Mouse (Mus musculus) testis, postnatal 14 days (tissue): Measurements from ENCODE around the gene Olfr1500.
"Not testable (repeated sequence)": the region's sequence is repeated elsewhere in the genome, so short reads cannot be mapped to it uniquely, and the experiment has no call there.

ENCODE experiments used
- DNase-seq: peaks from one replicate; pipeline ENCODE4 v3.0.0; 2021; ENCODE audit warnings: low spot score

Gene Olfr1500

DNA sequence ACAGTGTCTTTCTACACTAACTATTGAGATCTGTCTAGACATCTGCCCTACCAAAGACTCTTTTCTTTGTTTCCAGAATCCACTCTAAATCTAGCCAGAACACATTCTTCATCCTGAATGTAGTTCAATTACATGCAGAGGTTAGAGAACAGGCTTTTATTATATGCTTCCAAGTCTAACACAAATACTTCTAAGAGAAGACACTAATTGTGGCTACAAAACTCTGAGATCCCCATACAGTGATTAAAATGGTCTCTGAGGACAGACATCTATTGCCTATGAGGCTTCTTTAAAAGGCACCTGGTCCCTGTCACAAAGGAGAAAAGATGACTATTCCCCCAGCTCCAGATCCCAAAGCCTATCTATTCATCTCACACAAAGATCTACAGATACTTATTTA is at the start of gene Olfr1500:
TSS of gene Olfr1500 (minus strand) at position 101 of the 400 bp plus-strand sequence.
- no peak for DNase-seq

DNA sequence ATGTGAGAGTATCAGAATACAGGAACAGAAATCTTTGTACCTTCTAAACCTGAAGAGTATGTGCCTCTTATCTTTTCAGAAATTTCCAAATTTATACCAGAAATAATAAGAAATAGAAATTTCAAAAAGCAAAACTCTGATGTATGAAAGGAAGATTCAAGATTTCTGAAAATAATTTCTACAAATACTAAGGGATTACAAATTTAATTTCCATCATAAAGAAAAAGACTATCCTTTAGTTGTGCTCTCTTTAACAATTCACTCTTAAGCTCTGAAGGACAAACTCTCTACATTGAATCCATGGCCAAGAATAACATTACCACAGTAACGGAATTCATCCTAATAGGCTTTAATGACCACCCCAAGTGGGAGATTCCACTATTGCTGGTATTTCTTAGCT is 31.2 kb upstream of the Olfr1500 start, which contains the start of gene Olfr1502:
TSS of gene Olfr1502 (plus strand) at position 301 of the 400 bp plus-strand sequence.
- DNase-seq: no peak

DNA sequence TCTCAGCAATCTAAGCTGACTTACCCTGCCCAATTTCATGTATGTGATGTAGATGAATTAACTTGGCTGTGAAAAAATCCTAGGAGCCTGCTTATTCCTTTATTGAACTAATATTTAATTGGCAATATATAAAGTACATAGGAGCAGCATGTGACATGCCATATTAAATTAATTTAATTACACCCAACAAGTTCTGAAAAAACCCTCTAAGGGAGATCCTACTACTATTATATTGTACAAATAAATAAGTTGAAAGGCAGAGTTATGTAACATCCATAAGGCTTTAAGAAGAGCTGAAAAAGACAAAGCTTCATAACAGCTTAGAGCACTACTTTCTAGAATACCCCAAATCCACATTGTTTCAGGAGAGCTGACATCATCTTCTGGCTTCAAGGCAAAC is 20.3 kb upstream of the Olfr1500 start, which contains the start of gene Olfr1501:
TSS of gene Olfr1501 (minus strand) at position 101 of the 400 bp plus-strand sequence.
- not testable (repeated sequence) for DNase-seq

DNA sequence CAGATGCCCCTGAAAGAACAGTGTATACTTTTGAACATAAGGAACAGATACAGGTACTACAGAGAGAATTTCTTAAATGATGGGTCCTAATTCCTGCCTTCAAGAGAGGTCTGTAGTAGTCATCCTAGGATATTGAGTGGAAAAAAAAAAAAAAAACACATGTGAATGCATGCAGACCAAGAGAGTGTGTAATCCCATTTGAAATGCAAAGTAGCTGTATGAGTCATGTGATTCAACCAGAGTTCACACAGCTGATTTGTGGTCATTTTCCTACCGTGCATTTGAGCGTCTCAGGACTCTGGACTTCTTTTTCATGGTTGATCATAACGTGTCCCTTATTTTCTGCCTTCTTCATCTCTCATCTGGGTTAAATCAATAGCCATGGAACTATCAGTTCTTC is 1.8 kb downstream of the Olfr1500 start:
- no peak for DNase-seq

DNA sequence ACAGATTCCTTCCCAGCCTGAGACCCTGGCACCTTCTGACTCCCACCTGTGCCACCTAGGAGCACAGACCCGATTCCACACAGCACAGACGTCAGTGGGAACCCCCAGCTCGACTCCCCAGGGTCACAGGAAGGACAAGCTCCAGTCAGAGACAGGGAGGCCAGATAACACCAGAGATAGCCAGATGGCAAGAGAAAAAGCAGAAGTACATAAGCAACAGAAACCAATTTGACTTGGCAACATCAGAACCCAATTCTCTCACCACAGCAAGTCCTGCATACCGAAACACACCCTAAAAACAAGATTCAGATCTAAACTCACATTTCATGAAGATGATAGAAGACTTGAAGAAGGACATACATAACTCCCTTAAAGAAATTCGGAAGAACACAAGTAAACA is 9.4 kb downstream of the Olfr1500 start:
- DNase-seq: no peak

DNA sequence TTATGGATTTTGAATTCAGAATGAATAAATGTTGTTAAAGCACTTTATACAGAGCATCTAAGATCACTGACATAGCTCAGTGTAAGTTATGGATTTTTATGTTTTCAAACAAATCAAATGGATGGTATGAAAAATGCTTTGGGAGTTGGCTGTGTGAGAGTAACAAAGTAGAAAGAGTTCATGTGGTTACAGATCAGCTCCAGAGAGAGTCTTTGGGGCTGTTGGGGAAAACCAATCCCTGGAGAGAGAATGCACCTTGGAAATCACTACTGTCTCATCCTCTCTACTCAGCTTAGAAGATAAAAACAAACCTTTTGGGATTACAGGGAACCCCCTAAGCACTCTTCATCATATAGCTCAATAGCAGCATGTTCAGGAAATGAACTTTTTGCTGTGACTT is 10.9 kb downstream of the Olfr1500 start, which contains the start of gene Olfr1499:
TSS of gene Olfr1499 (minus strand) at position 101 of the 400 bp plus-strand sequence.
- DNase-seq: no peak

DNA sequence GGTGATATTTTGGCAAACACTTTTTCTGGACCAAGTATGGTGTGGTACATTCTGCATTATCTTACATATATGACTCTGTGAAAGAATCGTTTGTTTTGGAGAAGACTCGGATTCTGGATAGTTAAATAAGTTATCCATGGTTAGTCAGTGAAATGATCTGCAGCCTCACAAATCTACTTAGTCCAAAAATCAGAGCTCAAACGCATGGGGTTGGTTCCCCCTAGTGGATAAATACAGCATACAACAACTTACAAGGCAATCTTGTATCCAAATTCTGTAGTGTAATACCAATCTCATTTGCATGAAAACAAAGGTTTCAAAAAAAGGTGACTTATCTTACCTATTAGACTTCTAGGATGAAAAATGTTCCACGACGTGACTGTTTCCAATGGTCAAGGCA is 11.5 kb downstream of the Olfr1500 start:
- DNase-seq: no peak

DNA sequence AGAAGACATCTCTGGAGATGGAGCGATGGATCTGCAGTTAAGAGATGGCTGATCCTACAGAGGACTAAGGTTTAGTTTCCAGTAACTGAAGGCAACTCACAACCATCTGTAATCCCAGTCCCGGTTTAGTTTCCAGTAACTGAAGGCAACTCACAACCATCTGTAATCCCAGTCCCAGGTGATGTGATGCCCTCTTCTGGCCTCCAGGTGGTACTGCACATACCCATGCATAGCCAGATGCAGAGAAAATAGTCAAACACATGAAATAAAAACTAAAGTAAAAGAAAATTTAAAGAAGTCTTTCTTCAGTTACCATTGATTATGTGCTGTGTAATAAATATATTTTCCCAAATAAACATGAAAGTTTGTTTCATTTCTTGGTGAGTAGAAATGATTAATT is 17.5 kb downstream of the Olfr1500 start:
- no peak for DNase-seq

DNA sequence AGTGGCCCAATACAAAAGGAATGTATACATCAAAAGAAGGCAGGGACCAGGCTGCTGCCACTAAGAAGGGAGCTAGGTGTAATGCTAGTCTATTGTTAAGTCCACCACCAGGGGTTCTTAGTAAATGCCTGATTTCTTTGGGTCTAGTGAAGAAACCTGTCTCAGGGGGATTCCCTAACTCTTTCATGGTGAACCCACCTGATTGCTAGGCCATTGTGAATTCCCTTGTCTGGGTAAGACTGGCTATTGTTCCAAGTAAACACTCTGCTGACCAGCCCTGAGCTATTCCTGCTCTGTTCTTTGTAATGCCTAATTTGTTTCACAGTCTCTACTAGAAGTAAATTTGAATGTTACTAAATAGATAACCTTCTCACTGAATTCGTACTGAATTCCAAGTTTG is 24.8 kb downstream of the Olfr1500 start:
- DNase-seq: not testable (repeated sequence)

DNA sequence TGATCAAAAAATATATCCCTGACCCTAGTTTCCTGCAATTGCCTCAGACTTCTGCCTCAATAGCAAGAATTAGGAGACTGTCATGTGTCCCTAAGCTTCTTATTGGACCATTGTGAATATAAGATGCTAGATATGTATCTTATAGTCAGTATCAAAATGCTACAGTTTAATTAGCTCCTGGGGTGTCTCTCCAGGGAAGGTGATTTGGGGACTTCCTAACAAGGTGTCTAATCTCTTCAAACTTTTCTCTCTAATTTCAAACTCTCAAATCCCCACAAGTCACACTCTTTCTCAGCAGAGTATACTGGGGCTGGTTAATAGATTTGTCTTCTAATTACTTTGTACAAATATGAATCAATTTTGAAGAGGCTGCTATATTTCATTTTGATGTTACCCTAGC is 32.2 kb downstream of the Olfr1500 start, which contains the start of gene Olfr1497:
TSS of gene Olfr1497 (minus strand) at position 101 of the 400 bp plus-strand sequence.
- no peak for DNase-seq

DNA sequence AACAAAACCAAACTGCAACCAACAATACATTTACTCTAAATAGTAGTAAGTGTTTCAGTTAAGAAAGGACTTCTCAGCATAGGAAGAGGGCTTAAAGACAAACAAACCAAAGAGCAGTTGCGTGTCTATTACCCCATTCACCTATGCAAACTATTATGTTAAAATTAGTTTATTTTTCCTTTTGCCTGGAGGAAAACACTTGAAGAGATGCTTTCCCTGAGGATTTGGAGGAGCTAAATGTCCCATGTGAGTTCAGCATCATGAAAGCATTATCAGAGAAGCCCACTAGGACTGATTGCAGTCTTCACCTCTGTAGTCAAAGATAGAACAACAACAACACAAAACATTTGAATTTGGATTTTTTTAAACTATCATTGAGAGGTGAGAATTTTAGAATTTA is 52.7 kb downstream of the Olfr1500 start, which contains the start of gene Olfr1496:
TSS of gene Olfr1496 (plus strand) at position 301 of the 400 bp plus-strand sequence.
- DNase-seq: no peak
